Mouse (Mus musculus) forebrain, embryonic 14.5 days (tissue): Measurements from ENCODE around the gene Myh14. TPM values are rescaled to one million over a fixed set of nuclear protein-coding genes. Genes with fewer than 3 reads are reported as not detected.
A peak's percentile ranks its signal among the peaks of the same experiment; 100 is the strongest.

Experiments
- ATAC-seq: fragments of 200-750 bp; cut with Nextera tagmentation; 2 replicates; pipeline ENCODE4 v1.8.0; 2017; ENCODE audit warnings: mild to moderate bottlenecking, moderate library complexity
- DNase-seq: peaks from one replicate; pipeline ENCODE4 v3.0.0-alpha.2; 2015; ENCODE audit warnings: low spot score
- H3K27ac ChIP-seq: fragments of 300-500 bp; sonication (generic); 2 replicates; pipeline ENCODE4 v1.5.1; 2014; ENCODE audit warnings: low read depth, mild to moderate bottlenecking, control low read depth, low read length, moderate library complexity
- H3K27me3 ChIP-seq: fragments of 300-500 bp; sonication (generic); replicated peaks from 2 replicates; pipeline ENCODE4 v1.6.1; 2014; ENCODE audit warnings: low read length, control low read depth, mixed read lengths; ENCODE audit not compliant: control insufficient read depth, insufficient read depth
- H3K36me3 ChIP-seq: fragments of 300-500 bp; sonication (generic); 2 replicates; pipeline ENCODE4 v1.6.1; 2014; ENCODE audit warnings: low read length, control low read depth; ENCODE audit not compliant: control insufficient read depth, insufficient read depth
- H3K4me1 ChIP-seq: fragments of 300-500 bp; sonication (generic); 2 replicates; pipeline ENCODE4 v1.6.1; 2014; ENCODE audit warnings: antibody characterized with exemption, low read length, control low read depth; ENCODE audit not compliant: control insufficient read depth, insufficient read depth
- H3K4me2 ChIP-seq: fragments of 300-500 bp; sonication (generic); 2 replicates; pipeline ENCODE4 v1.6.1; 2014; ENCODE audit warnings: mild to moderate bottlenecking, control low read depth, low read length
- H3K4me3 ChIP-seq: fragments of 300-500 bp; sonication (generic); 2 replicates; pipeline ENCODE4 v1.5.1; 2014; ENCODE audit warnings: low read depth, low read length, control low read depth
- H3K9ac ChIP-seq: fragments of 300-500 bp; sonication (generic); 2 replicates; pipeline ENCODE4 v1.6.1; 2014; ENCODE audit warnings: mild to moderate bottlenecking, low read length, control low read depth, moderate library complexity
- H3K9me3 ChIP-seq: fragments of 300-500 bp; sonication (generic); replicated peaks from 2 replicates; pipeline ENCODE4 v1.6.1; 2016; ENCODE audit warnings: low read length, control low read depth, mixed read lengths; ENCODE audit not compliant: control insufficient read depth
- whole genome bisulfite sequencing: fragments of 180-500 bp; shearing (Covaris S2); extraction: QIAGEN DNeasy Blood & Tissue Kit; methylation state at CpG from one replicate; pipeline ENCODE4 v1.1.7; 2014; 5-methylcytosine and 5-hydroxymethylcytosine counted together
- polyA plus RNA-seq: library from polyadenylated mRNA; unstranded; fragments of >200 nt; fragmentation: Nextera tagmentation; extraction: Ambion mirVana; gene quantifications from 2 replicates; pipeline ENCODE4 v1.2.1, GENCODE M21; 2014

Myh14 gene
- polyA plus RNA-seq, 1 experiment from 2014 or later: 1.1 TPM

GRCm38 (mm10) chr7:44596996-44597538 lies 73.6 kb downstream of the Myh14 start:
- no peak overlapping the region for H3K4me2 ChIP-seq
- H3K27ac ChIP-seq: no peak overlapping the region
- H3K9me3 ChIP-seq: no peaks in the 10 kb centered on the region
- no peak overlapping the region for H3K4me3 ChIP-seq
- H3K4me1 ChIP-seq: peaks cover 20% of the 10 kb centered on the region; the same call in 1 of the 2 replicates
- H3K9ac ChIP-seq: no peak overlapping the region
- peaks cover 27% of the 10 kb centered on the region for H3K27me3 ChIP-seq
- ATAC-seq (no peak), DNase-seq (no peak)
- WGBS: 75% methylated on average over 5 of the region's 5 CpGs
- H3K36me3 ChIP-seq: no peaks in the 10 kb centered on the region

GRCm38 (mm10) chr7:44596051-44596450 lies 74.6 kb downstream of the Myh14 start:
- no peaks in the 10 kb centered on the region for H3K36me3 ChIP-seq
- DNase-seq (no peak), ATAC-seq (no peak)
- peaks cover 23% of the 10 kb centered on the region for H3K4me1 ChIP-seq
- H3K9ac ChIP-seq: no peak overlapping the region
- H3K27me3 ChIP-seq: peaks cover 26% of the 10 kb centered on the region
- no peaks in the 10 kb centered on the region for H3K9me3 ChIP-seq
- H3K27ac ChIP-seq: no peak overlapping the region
- no peak overlapping the region for H3K4me2 ChIP-seq
- no peak overlapping the region for H3K4me3 ChIP-seq
- WGBS: 97% methylated on average over 4 of the region's 6 CpGs

- 95% methylated on average over 20 of the region's 20 CpGs for WGBS
- Histone ChIP-seq H3K4me3 (no peak overlapping the region), H3K9ac (no peak overlapping the region), H3K27me3 (peaks cover 22% of the 10 kb centered on the region), H3K9me3 (no peaks in the 10 kb centered on the region), H3K27ac (no peak overlapping the region), H3K4me2 (no peak overlapping the region), H3K4me1 (peaks cover 23% of the 10 kb centered on the region), H3K36me3 (no peaks in the 10 kb centered on the region)
- DNase-seq: no peak
- no peak for ATAC-seq
These were observed 75.5 kb downstream of the Myh14 start for GRCm38 (mm10) chr7:44595131-44595561.

- peak overlapping the region; percentile 35 for H3K4me3 ChIP-seq
- H3K27me3 ChIP-seq: peaks cover 22% of the 10 kb centered on the region
- no peak; the same call in 1 of the 2 replicates for ATAC-seq
- peak overlapping the region; percentile 60 for H3K4me2 ChIP-seq
- DNase-seq: peak; percentile 67
- peaks cover 30% of the 10 kb centered on the region for H3K4me1 ChIP-seq
- H3K36me3 ChIP-seq: no peaks in the 10 kb centered on the region
- no peaks in the 10 kb centered on the region for H3K9me3 ChIP-seq
- WGBS: 32% methylated on average over 6 of the region's 6 CpGs
- peak overlapping the region; percentile 61 for H3K27ac ChIP-seq
- H3K9ac ChIP-seq: peak overlapping the region; percentile 60
These were observed 76.4 kb downstream of the Myh14 start for GRCm38 (mm10) chr7:44594291-44594690.

GRCm38 (mm10) chr7:44593775-44594174 lies 76.9 kb downstream of the Myh14 start:
- H3K27ac ChIP-seq: peak overlapping the region; percentile 61; the same call in 1 of the 2 replicates
- peaks cover 30% of the 10 kb centered on the region for H3K4me1 ChIP-seq
- H3K4me2 ChIP-seq: peak overlapping the region; percentile 60
- H3K27me3 ChIP-seq: peaks cover 22% of the 10 kb centered on the region
- H3K9me3 ChIP-seq: no peaks in the 10 kb centered on the region
- peak overlapping the region; percentile 60 for H3K9ac ChIP-seq
- 1% methylated on average over 13 of the region's 22 CpGs for WGBS
- H3K36me3 ChIP-seq: no peaks in the 10 kb centered on the region
- ATAC-seq (peak; percentile 45), DNase-seq (peak; percentile 93)
- H3K4me3 ChIP-seq: peak overlapping the region; percentile 35

- Histone ChIP-seq H3K4me3 (no peak overlapping the region), H3K27me3 (peaks cover 26% of the 10 kb centered on the region), H3K27ac (no peak overlapping the region), H3K4me2 (peak overlapping the region; percentile 60), H3K36me3 (no peaks in the 10 kb centered on the region), H3K9me3 (no peaks in the 10 kb centered on the region), H3K9ac (no peak overlapping the region), H3K4me1 (peaks cover 36% of the 10 kb centered on the region)
- 3% methylated on average over 15 of the region's 15 CpGs for WGBS
- DNase-seq: no peak
- no peak for ATAC-seq
These were observed 77.6 kb downstream of the Myh14 start for GRCm38 (mm10) chr7:44593051-44593450.

- Histone ChIP-seq H3K4me3 (peak overlapping the region; percentile 58), H3K4me1 (peaks cover 37% of the 10 kb centered on the region), H3K27ac (no peak overlapping the region), H3K9ac (peak overlapping the region; percentile 73), H3K36me3 (no peaks in the 10 kb centered on the region), H3K4me2 (peak overlapping the region; percentile 98), H3K9me3 (no peaks in the 10 kb centered on the region), H3K27me3 (peaks cover 31% of the 10 kb centered on the region)
- no peak for ATAC-seq
- WGBS: under 1% methylated on average over 50 of the region's 60 CpGs
- DNase-seq: no peak
These were observed 79.1 kb downstream of the Myh14 start for GRCm38 (mm10) chr7:44591348-44592116.

- Histone ChIP-seq H3K4me1 (peaks cover 37% of the 10 kb centered on the region), H3K36me3 (no peaks in the 10 kb centered on the region), H3K4me3 (peak within 1 kb of the TSS; percentile 58), H3K4me2 (peak within 1 kb of the TSS; percentile 98), H3K27ac (0 out of 2 replicates have a peak within 1 kb of the TSS, but pooled peaks have one; percentile 23), H3K9ac (peak within 1 kb of the TSS; percentile 73), H3K27me3 (peaks cover 34% of the 10 kb centered on the region), H3K9me3 (no peaks in the 10 kb centered on the region)
- peak; percentile 91 for ATAC-seq
- DNase-seq: peak; percentile 98
- under 1% methylated on average over 74 of the region's 80 CpGs for WGBS
These were observed 80.0 kb downstream of the Myh14 start, which contains the start of gene Kcnc3 for GRCm38 (mm10) chr7:44590402-44591347. TSS of gene Kcnc3 (plus strand) at chr7:44590664.
